Mouse (Mus musculus) B cell, adult 2 months (primary cell): ENCODE measurements at regions not wholly inside any gene's neighbourhood (a gene's known extent, or its start where the extent isn't known, plus 50 kb on each side); places are given as distances from the start of the nearest gene placed in this dataset.

Source experiments
- DNase-seq, 2 experiments: peaks; one replicate each; pipeline ENCODE4 v3.0.0; 2022

DNA sequence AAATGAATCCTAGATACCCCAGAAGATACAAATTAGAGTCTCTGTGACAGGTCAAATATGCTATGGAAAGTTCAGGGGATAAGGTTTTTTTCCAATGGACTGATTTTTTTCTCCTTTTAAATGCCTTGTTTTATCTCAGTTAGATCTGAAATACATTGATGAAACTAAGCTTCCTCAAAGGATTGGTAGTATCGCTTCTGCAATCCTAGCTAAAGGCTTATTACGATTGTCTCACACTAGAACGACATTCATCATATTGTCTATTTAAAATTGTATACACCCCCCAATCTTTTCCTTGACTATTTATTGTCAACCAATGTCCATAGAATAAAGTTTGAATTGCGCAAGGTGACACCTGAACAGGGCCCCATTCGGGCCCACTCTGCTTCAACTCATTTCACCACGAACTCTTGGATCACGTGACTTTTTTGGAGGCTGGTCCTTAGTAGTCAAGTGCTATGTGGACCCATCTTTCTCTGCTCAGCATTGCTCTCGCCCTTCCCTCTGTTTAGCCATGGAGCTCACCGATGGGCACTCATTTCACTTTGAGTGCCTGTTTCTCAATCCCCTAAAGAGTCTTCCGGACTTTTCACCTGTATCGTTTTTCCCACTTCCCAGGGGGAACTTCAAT, 85.6 kb upstream of the Ednrb start:
- DNase-seq: no peak

DNA sequence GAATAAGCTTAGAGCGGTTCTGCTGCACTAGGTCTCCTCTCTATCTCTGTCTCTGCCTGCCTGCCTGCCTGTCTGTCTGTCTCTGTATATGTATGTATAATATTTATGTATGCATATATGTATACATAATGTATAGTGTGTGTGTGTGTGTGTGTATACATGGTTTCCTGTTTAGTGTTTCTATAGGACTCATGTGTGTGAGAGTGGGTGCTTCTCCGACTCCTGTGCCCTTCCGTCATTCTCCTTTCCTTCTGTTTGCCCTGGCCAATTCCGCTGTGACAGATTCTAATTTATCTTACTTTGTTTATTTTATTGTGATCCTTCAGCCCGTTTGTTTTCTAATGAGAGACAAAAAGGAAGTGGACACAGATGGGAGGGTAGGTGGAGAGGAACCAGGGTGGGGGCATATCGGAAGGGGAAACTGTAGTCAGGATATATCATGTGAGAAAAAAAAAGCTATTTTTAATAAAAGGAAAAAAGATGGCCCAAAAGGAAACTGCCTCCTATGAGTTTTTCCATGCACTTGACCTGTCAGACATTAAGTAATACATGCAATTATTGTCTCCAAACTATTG, 85.0 kb upstream of the Ednrb start:
- DNase-seq: no peak

- DNase-seq: no peak
Measured at GRCm38 (mm10) chr14:103920169-103920568, 76.0 kb upstream of the Ednrb start.

DNA sequence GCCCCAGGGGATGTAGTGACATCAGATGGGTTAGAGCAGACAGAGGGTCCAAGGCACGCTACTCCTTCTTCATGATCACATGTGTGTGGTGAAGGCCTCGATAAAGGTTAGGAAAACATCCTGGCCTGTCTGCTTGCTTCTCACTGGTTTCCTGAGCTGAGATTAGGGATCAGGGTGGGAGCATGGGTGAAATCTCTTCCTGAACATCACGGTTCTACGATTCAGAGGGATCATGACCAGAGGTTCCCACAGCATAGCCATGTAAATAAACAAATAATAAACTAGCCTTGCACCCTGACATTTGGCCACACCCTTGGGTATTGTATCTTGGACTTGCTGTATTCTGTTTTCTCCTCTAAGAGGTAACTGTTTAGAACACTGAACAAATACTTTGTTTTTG, 75.2 kb upstream of the Ednrb start:
- DNase-seq: no peak

DNA sequence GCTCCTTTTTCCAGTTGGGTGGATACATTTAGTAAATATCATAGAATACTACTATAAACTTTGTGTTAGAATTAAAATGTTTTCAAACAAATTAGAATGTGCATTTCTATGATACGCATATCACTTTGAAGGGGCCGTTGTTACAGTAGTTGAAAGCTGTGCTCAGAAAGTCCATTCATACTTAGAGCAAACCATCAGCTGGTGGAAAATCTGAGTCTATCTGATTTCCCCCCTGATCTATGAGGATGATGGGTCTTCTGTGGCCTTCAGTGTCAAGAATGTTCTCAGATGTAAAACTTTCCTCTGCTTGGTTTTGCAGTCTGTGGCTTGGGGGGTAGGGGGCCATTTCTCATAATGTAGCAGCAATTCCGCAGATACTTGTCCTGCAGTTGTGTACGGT, 69.3 kb upstream of the Ednrb start:
- DNase-seq: no peak

DNA sequence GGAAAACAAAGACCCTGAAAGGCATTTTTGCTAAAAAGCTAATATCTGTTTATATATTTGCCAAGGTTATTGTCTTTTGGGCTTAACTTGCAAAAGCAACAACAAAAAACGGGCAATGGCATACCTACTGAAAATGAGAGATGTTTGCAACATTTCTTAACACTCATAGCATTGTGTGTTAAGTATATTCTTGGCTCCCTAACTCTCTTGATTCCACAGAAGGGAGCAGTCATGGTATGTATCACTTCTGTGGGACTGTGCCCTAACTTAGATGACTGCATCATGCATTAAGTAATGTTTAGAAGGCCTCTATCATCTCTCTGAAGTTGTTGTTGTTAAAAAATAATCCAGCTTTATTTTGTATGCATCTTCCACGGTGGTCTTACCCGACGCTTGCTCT, 67.5 kb upstream of the Ednrb start:
- no peak for DNase-seq

GRCm38 (mm10) chr14:103911280-103911679, 67.1 kb upstream of the Ednrb start:
- no peak for DNase-seq

DNA sequence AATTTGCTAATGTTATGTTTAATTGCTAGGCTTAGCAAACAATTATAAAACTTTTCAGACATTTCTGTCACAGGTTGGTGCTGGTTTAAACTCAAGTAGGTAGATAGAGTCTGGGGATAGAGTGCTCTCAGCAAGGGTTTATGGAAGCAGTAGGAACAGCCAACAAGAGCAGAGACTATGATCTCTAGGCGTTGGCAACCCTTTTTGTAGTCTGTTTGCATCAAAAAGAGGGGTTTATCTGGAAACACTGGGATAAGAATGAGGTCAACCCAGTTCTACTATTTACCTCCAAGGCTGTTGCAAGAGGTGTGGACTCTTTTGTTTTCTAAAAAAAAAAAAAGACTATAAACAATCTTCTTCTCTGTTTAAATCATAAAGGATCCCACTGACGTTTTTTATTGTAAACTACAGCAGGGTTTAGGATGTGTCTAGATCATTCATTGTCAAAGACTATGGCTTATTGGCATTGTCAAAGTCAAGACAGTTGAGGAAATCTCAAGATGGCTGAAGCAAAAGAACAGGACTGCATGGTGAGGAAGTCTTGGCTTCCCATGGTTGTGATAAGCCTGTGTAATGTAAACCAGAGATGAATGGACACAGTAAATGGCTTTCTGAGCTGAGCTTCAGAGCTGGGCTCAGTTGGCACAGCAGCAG, 62.3 kb upstream of the Ednrb start:
- no peak for DNase-seq

GRCm38 (mm10) chr14:103900817-103901216, 56.6 kb upstream of the Ednrb start:
- DNase-seq: no peak

DNA sequence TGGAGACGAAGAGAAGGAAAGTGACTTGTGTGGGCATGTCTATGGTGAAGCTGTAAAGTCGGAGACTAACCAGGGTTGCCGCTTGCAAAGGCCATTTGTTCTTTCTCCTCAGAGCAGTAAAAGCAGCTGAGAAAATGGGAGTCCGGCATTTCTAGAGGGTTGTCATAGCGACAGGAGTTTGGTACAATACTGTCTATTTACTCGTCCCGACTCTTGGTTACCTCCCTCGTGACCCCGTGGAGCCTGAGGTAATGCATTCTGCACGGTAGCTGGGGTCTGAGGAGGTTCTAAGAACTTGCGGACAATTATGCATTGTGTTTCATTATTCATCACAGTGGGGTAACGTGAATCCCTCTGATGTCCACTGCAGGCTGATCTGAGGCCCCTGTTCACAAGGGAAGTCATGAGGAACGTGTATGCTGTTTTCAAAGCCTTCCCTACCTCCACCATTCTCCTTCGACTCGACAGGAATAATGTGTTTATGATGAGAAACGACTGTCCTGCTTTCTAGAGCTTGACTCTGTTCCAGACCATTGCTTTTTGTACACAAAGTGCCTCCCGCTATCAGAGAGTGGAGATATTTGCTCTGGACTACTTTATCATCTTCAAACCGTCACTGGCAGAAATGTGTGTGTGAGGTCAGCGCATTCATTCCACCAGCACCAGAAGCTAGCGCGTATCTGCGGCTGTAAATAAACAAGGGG, 55.1 kb upstream of the Ednrb start:
- DNase-seq: no peak

GRCm38 (mm10) chr14:103898689-103899088, 54.5 kb upstream of the Ednrb start:
- peak in 1 of 2 experiments; percentile 2 for DNase-seq

- no peak for DNase-seq
Measured at GRCm38 (mm10) chr14:103895261-103895660, 51.1 kb upstream of the Ednrb start.
